Mouse (Mus musculus): ENCODE results near the gene Kng1. TPM values are rescaled to one million over a fixed set of nuclear protein-coding genes. Genes with fewer than 3 reads are reported as not detected.
"Not testable (repeated sequence)": the region's sequence is repeated elsewhere in the genome, so short reads cannot be mapped to it uniquely, and the experiment has no call there.

The Kng1 gene
- not detected for total RNA-seq (2021)
- long read RNA-seq, experiment 1: 0 reads
- long read RNA-seq, experiment 2: 0 reads

- DNase-seq; intact Hi-C loops (cut with DNase I; ENCODE audit: low total_unique reads): not testable (repeated sequence)
Observed at GRCm38 (mm10) chr16:23057668-23058447, at the start of gene Kng1. Kng1 (plus strand) TSS chr16:23057865.

GRCm38 (mm10) chr16:23013786-23014185 is 43.9 kb upstream of the Kng1 start:
- intact Hi-C loops (cut with DNase I; ENCODE audit: low total_unique reads); DNase-seq: not testable (repeated sequence)

DNA sequence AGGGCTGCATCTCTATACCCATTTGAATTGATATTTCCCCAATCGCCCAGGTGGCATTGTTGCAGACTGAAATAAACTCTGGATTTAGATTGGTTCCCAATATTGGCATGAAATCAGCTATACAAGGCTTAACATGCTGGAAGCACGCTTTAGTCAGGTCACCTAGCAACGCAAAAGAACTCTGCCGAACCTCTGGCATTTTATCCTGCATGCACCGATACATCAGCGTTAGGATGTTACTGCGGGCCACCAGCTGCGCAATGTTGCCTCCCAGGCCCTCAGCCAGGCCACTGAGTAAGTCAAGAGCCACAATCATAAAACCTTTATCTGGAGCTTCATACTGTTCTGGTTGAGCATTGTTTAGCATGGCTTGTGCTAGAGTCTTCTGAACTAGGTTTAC is 43.0 kb upstream of the Kng1 start:
- DNase-seq: not testable (repeated sequence)

GRCm38 (mm10) chr16:23020571-23020970 is 37.1 kb upstream of the Kng1 start:
- intact Hi-C loops (cut with DNase I; ENCODE audit: low total_unique reads); DNase-seq: not testable (repeated sequence)

More for the DNA sequence above, 43.0 kb upstream of the Kng1 start:
- intact Hi-C loops (cut with DNase I; ENCODE audit: low total_unique reads): not testable (repeated sequence)

- intact Hi-C loops (cut with DNase I; ENCODE audit: low total_unique reads): no loop called here
- DNase-seq: no peak
Observed at GRCm38 (mm10) chr16:23025111-23025510, 32.6 kb upstream of the Kng1 start.

GRCm38 (mm10) chr16:23026582-23026981 is 31.1 kb upstream of the Kng1 start:
- no peak for DNase-seq
- intact Hi-C loops (cut with DNase I; ENCODE audit: low total_unique reads): no loop called here

GRCm38 (mm10) chr16:23027341-23027740 is 30.3 kb upstream of the Kng1 start:
- intact Hi-C loops (cut with DNase I; ENCODE audit: low total_unique reads); DNase-seq: not testable (repeated sequence)

- intact Hi-C loops (cut with DNase I; ENCODE audit: low total_unique reads); DNase-seq: not testable (repeated sequence)
Observed at GRCm38 (mm10) chr16:23028966-23029600, 28.6 kb upstream of the Kng1 start, which contains the start of gene Kng2. Kng2 (minus strand) TSS chr16:23029482.

GRCm38 (mm10) chr16:23030673-23031435 is 26.8 kb upstream of the Kng1 start:
- intact Hi-C loops (cut with DNase I; ENCODE audit: low total_unique reads): no loop called here
- DNase-seq: no peak

- intact Hi-C loops (cut with DNase I; ENCODE audit: low total_unique reads): no loop called here
- DNase-seq: no peak
Observed at GRCm38 (mm10) chr16:23033673-23034072, 24.0 kb upstream of the Kng1 start.

DNA sequence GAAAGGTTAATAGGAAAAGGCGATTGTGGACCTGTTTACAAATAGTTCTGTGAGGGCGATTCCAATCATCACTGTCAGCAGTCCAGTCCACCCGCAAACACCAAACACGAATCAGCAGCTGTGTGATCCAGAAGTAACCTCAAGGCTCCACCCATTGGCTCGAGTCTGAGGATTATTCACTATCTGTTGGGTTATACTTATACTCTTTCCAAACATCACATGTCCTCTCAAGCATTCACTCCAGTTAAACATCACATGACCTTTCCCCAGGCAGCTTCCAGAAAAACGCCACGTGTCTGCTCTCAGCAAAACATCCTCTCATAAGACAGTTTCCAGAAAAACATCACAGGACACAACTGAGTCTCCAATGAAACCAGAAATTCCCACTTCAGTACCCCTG is 19.9 kb upstream of the Kng1 start:
- no peak for DNase-seq
- intact Hi-C loops (cut with DNase I; ENCODE audit: low total_unique reads): no loop called here

DNA sequence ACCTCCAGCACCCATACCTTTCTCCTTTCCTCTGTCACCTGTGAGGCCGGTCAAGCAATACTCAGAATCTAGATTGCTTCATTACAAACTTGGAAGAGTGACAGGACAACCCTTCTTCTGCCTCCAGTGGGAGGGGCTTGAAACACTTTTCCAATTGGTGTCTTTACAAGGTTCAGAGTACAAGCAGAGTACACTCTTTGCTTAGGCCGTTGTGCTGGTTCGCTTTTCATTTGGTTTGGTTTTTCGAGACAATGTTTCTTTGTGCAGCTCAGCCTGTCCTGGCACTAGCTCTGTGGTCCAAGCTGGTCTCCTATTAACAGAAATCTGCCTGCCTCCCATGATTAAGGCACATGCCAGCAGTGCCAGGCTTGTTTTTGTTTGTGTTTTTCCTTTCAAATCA is 18.4 kb upstream of the Kng1 start:
- DNase-seq: no peak
- intact Hi-C loops (cut with DNase I; ENCODE audit: low total_unique reads): no loop called here

GRCm38 (mm10) chr16:23040876-23041275 is 16.8 kb upstream of the Kng1 start:
- DNase-seq: no peak
- intact Hi-C loops (cut with DNase I; ENCODE audit: low total_unique reads): no loop called here

DNA sequence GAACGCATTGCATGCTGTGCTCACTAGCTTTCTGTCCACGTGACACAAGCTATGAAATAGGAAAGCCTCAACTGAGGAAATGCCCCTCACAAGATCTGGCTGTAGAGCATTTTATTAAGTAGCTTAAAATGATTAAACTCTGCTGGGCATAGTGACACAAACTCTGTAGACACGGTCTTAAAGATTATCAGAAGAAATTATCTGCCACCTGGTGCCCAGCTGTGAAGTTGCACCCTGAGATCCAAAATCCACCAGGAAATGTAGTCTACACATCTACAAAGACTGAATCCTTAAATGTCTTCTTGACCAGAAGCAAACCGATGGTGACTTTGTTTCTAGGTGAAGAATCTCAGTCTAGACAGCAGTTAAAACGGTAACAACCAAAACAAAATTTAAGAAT is 11.3 kb upstream of the Kng1 start:
- DNase-seq: no peak
- intact Hi-C loops (cut with DNase I; ENCODE audit: low total_unique reads): loop anchor here (5.0 kb wide), 1 partner anchor 174 kb away; no protein-coding TSS in a partner anchor

- DNase-seq; intact Hi-C loops (cut with DNase I; ENCODE audit: low total_unique reads): not testable (repeated sequence)
Observed at GRCm38 (mm10) chr16:23059630-23060029, 2.0 kb downstream of the Kng1 start.

GRCm38 (mm10) chr16:23060781-23061325 is 3.2 kb downstream of the Kng1 start:
- intact Hi-C loops (cut with DNase I; ENCODE audit: low total_unique reads); DNase-seq: not testable (repeated sequence)

DNA sequence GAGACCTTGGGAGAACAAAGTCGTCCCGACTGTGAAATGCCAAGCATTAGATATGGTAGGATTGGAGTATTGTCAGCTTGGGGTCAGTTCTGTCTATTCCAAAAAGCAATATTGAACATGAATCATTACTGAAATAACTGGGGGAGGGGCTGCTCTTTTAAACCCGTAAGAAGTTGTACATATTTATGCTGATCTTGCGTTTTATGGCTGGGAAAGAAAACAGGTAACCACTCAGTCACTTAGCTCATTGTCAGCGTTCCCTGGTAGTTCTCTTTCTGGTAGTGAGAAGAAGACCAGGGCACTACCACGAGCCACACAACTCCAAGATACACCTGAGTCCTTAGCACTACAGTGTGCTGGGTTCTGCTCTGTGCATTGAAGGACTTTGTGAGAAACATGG is 19.9 kb downstream of the Kng1 start:
- intact Hi-C loops (cut with DNase I; ENCODE audit: low total_unique reads); DNase-seq: not testable (repeated sequence)

- intact Hi-C loops (cut with DNase I; ENCODE audit: low total_unique reads); DNase-seq: not testable (repeated sequence)
Observed at GRCm38 (mm10) chr16:23087159-23087558, 29.5 kb downstream of the Kng1 start.

- DNase-seq: not testable (repeated sequence)
- intact Hi-C loops (cut with DNase I; ENCODE audit: low total_unique reads): loop anchor here (2.0 kb wide), 1 partner anchor 47 kb away; no protein-coding TSS in a partner anchor
Observed at GRCm38 (mm10) chr16:23087712-23088111, 30.0 kb downstream of the Kng1 start.

Data from gastrocnemius, postnatal 14 days (tissue).